Mouse (Mus musculus) C2C12 (cell line): ENCODE results near the gene Arhgef7.

Source experiments
- CTCF ChIP-seq: IDR thresholded peaks from one replicate; pipeline ENCODE4 v1.5.1; 2011; ENCODE audit not compliant: control insufficient read depth, insufficient read depth, insufficient read length
- MYOG ChIP-seq: IDR thresholded peaks from one replicate; pipeline ENCODE4 v1.6.1; 2011; ENCODE audit not compliant: control insufficient read depth, insufficient read length; ENCODE audit errors: extremely low read depth

GRCm38 (mm10) chr8:11806252-11806651, 78.7 kb downstream of the Arhgef7 start:
- TF ChIP-seq CTCF (no peak), MYOG (no peak)
